Mouse (Mus musculus) lung, embryonic 14.5 days (tissue): ENCODE data around the gene Mrps18a. TPM values are rescaled to one million over a fixed set of nuclear protein-coding genes. Genes with fewer than 3 reads are reported as not detected.
A peak's percentile ranks its signal among the peaks of the same experiment; 100 is the strongest.

Experiments used
- ATAC-seq: fragments of 200-750 bp; cut with Nextera tagmentation; 2 replicates; pipeline ENCODE4 v1.8.0; 2017; ENCODE audit warnings: mild to moderate bottlenecking, moderate TSS enrichment, moderate library complexity; ENCODE audit not compliant: insufficient read depth
- DNase-seq: peaks from one replicate; pipeline ENCODE4 v3.0.0-alpha.2; 2015
- H3K27ac ChIP-seq: fragments of 300-500 bp; sonication (generic); 2 replicates; pipeline ENCODE4 v1.5.1; 2014; ENCODE audit warnings: low read depth, mild to moderate bottlenecking, moderate library complexity
- H3K27me3 ChIP-seq: fragments of 300-500 bp; sonication (generic); 2 replicates; pipeline ENCODE4 v1.6.1; 2014; ENCODE audit warnings: low read length, control low read depth; ENCODE audit not compliant: insufficient read depth
- H3K36me3 ChIP-seq: fragments of 300-500 bp; sonication (generic); 2 replicates; pipeline ENCODE4 v1.6.1; 2014; ENCODE audit warnings: control low read depth; ENCODE audit not compliant: insufficient read depth
- H3K4me1 ChIP-seq: fragments of 300-500 bp; sonication (generic); 2 replicates; pipeline ENCODE4 v1.6.1; 2014; ENCODE audit warnings: antibody characterized with exemption, control low read depth; ENCODE audit not compliant: insufficient read depth
- H3K4me2 ChIP-seq: fragments of 300-500 bp; sonication (generic); 2 replicates; pipeline ENCODE4 v1.6.1; 2014; ENCODE audit warnings: mild to moderate bottlenecking
- H3K4me3 ChIP-seq: fragments of 300-500 bp; sonication (generic); 2 replicates; pipeline ENCODE4 v1.5.1; 2014; ENCODE audit warnings: low read depth, low read length
- H3K9ac ChIP-seq: fragments of 300-500 bp; sonication (generic); 2 replicates; pipeline ENCODE4 v1.6.1; 2014
- H3K9me3 ChIP-seq: fragments of 300-500 bp; sonication (generic); 2 replicates; pipeline ENCODE4 v1.6.1; 2016; ENCODE audit warnings: low read depth, low read length, control low read depth
- CTCF ChIP-seq: IDR thresholded peaks from 2 replicates; pipeline ENCODE4 v1.5.1; 2016; ENCODE audit warnings: antibody characterized with exemption, low read depth
- WGBS: fragments of 180-500 bp; shearing (Covaris S2); extraction: QIAGEN DNeasy Blood & Tissue Kit; methylation state at CpG from one replicate; pipeline ENCODE4 v1.1.7; 2014; 5-methylcytosine and 5-hydroxymethylcytosine counted together
- polyA plus RNA-seq: library from polyadenylated mRNA; unstranded; fragments of >200 nt; fragmentation: Nextera tagmentation; extraction: Ambion mirVana; gene quantifications from 2 replicates; pipeline ENCODE4 v1.2.1, GENCODE M21; 2014

Gene Mrps18a
- polyA plus RNA-seq, 1 experiment from 2014 or later = 149 TPM

GRCm38 (mm10) chr17:46159236-46159635, 48.5 kb downstream of the Mrps18a start:
- DNase-seq (no peak), ATAC-seq (no peak)
- H3K27me3 ChIP-seq = no peaks in the 10 kb centered on the region
- no peak overlapping the region for H3K4me3 ChIP-seq
- H3K4me1 ChIP-seq = peaks cover 17% of the 10 kb centered on the region; the same call in 1 of the 2 replicates
- WGBS = 55% methylated on average over 2 of the region's 2 CpGs
- peak overlapping the region; percentile 92; the same call in 1 of the 2 replicates for H3K27ac ChIP-seq
- H3K9me3 ChIP-seq = no peaks in the 10 kb centered on the region
- H3K9ac ChIP-seq = no peak overlapping the region
- H3K4me2 ChIP-seq = peak overlapping the region; percentile 94
- peaks cover 2% of the 10 kb centered on the region for H3K36me3 ChIP-seq
- TF ChIP-seq CTCF = no peak

DNA sequence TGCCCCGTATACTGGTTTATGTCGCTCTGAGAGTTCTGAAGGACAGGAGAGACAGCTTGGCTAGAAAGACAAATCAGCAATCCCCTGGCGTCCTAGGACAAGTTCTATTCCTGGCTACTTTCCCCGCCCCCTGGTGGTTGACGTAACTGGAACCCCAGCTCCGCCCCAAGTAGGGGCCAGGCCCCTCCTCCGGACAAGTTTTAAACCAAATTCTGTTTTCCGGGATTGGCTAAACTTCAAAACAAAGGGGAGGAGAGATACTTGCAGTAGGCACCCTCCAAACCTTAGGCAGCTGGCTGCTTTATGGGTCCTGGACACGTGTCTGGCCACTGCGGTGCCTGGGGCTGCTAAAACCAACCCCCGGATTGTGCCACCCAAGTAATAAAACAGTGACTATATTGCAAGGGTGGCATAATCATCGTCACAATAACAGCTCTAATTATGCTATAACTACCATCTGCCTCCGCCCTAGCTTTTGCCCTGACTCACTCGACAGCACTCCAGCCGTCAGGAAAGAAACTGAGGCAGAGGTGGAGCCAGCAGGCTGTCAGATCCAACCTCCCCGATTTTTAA, 49.4 kb downstream of the Mrps18a start:
- Histone ChIP-seq H3K4me1 (peaks cover 17% of the 10 kb centered on the region; the same call in 1 of the 2 replicates), H3K4me2 (peak overlapping the region; percentile 94), H3K27me3 (no peaks in the 10 kb centered on the region), H3K36me3 (peaks cover 12% of the 10 kb centered on the region), H3K27ac (peak overlapping the region; percentile 92), H3K9ac (peak overlapping the region; percentile 45), H3K9me3 (no peaks in the 10 kb centered on the region), H3K4me3 (peak overlapping the region; percentile 81)
- peak; percentile 68 for TF ChIP-seq CTCF
- DNase-seq (peak; percentile 98), ATAC-seq (peak; percentile 79)
- WGBS = 0% methylated on average over 16 of the region's 16 CpGs

DNA sequence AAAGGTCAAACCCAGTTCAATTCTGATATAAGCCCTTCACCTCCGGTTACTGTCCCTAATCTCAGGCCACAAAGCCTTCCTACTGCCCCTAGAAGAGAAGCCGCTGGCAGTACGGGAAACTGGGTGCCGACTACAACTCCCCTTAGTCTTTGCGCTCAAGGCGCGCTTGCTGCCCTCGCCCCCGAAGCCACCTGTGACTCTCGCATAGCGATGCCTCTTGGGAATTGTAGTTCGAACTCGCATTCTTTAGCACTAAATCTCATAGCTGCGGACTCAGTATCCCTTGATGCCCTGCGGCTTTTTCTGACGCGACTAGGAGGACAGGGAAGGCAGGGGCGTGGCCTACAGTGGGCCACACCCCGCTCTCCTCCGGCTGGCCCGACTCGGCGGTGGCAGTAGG, 49.9 kb downstream of the Mrps18a start, which contains the start of gene Gtpbp2:
Gtpbp2 (plus strand) TSS at position 347 of the 400 bp plus-strand sequence.
- Histone ChIP-seq H3K9me3 (no peaks in the 10 kb centered on the region), H3K4me1 (peaks cover 17% of the 10 kb centered on the region; the same call in 1 of the 2 replicates), H3K36me3 (peaks cover 17% of the 10 kb centered on the region), H3K27ac (peak within 1 kb of the TSS; percentile 92), H3K4me2 (peak within 1 kb of the TSS; percentile 94), H3K27me3 (no peaks in the 10 kb centered on the region), H3K4me3 (peak within 1 kb of the TSS; percentile 81), H3K9ac (peak within 1 kb of the TSS; percentile 84)
- DNase-seq = peak; percentile 100
- no peak for TF ChIP-seq CTCF
- WGBS = under 1% methylated on average over 23 of the region's 23 CpGs
- peak; percentile 95 for ATAC-seq

DNA sequence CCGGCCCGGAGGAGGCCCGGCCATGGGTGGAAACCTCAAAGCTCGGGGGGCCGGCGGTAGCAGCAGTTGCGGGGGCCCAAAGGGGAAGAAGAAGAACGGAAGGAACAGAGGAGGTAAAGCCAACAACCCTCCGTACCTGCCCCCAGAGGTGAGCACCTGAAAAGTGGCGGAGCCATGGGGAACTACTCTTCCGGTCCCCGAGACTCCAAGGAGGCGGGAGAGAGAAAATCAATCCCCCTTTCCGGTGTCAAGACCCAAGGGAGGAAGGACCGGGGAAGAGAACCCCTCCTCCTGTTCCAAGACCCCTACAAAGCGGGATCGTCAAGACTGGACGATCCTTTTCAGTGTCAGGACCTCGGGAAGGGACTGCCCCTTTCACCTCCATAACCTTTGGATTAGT, 50.4 kb downstream of the Mrps18a start:
- H3K36me3 ChIP-seq = peaks cover 22% of the 10 kb centered on the region
- H3K27ac ChIP-seq = peak overlapping the region; percentile 78; the same call in 1 of the 2 replicates
- H3K4me1 ChIP-seq = peaks cover 17% of the 10 kb centered on the region; the same call in 1 of the 2 replicates
- under 1% methylated on average over 19 of the region's 19 CpGs for WGBS
- no peaks in the 10 kb centered on the region for H3K27me3 ChIP-seq
- peak overlapping the region; percentile 84 for H3K9ac ChIP-seq
- no peak for TF ChIP-seq CTCF
- DNase-seq (peak; percentile 70), ATAC-seq (peak; percentile 17)
- peak overlapping the region; percentile 94 for H3K4me2 ChIP-seq
- H3K9me3 ChIP-seq = no peaks in the 10 kb centered on the region
- H3K4me3 ChIP-seq = peak overlapping the region; percentile 81

DNA sequence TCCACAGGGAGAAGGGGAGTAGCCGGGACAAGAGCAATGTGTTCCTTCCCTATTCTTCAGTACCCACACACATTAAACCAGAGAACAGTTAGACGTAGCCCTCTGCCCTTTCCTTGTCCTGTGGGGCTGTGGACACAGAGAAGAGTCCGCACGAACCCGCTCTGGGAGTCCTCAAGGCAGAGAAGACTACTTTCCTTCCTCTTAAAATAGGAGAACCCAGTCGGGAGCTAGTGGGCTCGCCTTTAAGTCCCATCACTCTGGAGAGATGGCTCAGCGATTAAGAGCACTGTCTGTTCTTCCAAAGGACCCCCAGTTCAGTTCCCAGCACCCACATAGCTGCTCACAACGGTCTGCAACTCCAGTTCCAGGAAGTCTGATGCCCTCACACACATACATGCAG, 50.9 kb downstream of the Mrps18a start:
- Histone ChIP-seq H3K27me3 (no peaks in the 10 kb centered on the region), H3K27ac (no peak overlapping the region; the same call in 1 of the 2 replicates), H3K4me1 (peaks cover 17% of the 10 kb centered on the region; the same call in 1 of the 2 replicates), H3K9ac (peak overlapping the region; percentile 84), H3K4me2 (peak overlapping the region; percentile 94), H3K4me3 (peak overlapping the region; percentile 81), H3K36me3 (peaks cover 27% of the 10 kb centered on the region), H3K9me3 (no peaks in the 10 kb centered on the region)
- WGBS = 43% methylated on average over 9 of the region's 9 CpGs
- DNase-seq (no peak), ATAC-seq (no peak)
- no peak for TF ChIP-seq CTCF

DNA sequence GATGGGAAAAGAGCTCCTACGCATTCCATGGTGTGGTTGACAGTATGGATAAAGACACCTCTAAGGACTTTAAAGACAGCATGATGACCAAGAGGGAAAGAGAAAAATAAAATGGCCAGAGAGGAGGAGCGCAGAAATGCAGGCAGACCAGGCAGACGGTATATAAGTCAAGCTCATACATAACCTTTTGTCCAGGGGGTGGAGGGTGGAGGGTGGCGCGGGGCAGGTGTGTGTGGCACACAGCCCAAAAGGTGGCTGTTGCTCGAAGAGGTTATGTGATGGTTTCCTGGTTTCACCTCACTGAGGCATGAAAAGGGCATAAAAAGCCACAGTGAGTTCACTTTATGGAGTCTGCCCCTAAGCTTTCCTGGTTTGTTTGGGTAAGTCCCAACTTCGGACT, 51.8 kb downstream of the Mrps18a start:
- ATAC-seq (no peak), DNase-seq (no peak)
- peak overlapping the region; percentile 81 for H3K4me3 ChIP-seq
- H3K9me3 ChIP-seq = no peaks in the 10 kb centered on the region
- no peak overlapping the region; the same call in 1 of the 2 replicates for H3K27ac ChIP-seq
- H3K36me3 ChIP-seq = peaks cover 35% of the 10 kb centered on the region
- WGBS = 81% methylated on average over 7 of the region's 7 CpGs
- peak overlapping the region; percentile 94 for H3K4me2 ChIP-seq
- no peaks in the 10 kb centered on the region for H3K27me3 ChIP-seq
- peaks cover 17% of the 10 kb centered on the region; the same call in 1 of the 2 replicates for H3K4me1 ChIP-seq
- no peak for TF ChIP-seq CTCF
- no peak overlapping the region for H3K9ac ChIP-seq

GRCm38 (mm10) chr17:46162951-46163421, 52.2 kb downstream of the Mrps18a start:
- H3K36me3 ChIP-seq = peaks cover 40% of the 10 kb centered on the region
- peaks cover 17% of the 10 kb centered on the region; the same call in 1 of the 2 replicates for H3K4me1 ChIP-seq
- DNase-seq (peak; percentile 53), ATAC-seq (no peak)
- TF ChIP-seq CTCF = no peak
- 53% methylated on average over 9 of the region's 9 CpGs for WGBS
- no peak overlapping the region; the same call in 1 of the 2 replicates for H3K27ac ChIP-seq
- H3K27me3 ChIP-seq = no peaks in the 10 kb centered on the region
- H3K4me3 ChIP-seq = peak overlapping the region; percentile 81; the same call in 1 of the 2 replicates
- H3K4me2 ChIP-seq = peak overlapping the region; percentile 94
- H3K9ac ChIP-seq = no peak overlapping the region
- H3K9me3 ChIP-seq = no peaks in the 10 kb centered on the region
